25 mouse cellular contexts compared by ENCODE assay signal in the genomic region with DNA sequence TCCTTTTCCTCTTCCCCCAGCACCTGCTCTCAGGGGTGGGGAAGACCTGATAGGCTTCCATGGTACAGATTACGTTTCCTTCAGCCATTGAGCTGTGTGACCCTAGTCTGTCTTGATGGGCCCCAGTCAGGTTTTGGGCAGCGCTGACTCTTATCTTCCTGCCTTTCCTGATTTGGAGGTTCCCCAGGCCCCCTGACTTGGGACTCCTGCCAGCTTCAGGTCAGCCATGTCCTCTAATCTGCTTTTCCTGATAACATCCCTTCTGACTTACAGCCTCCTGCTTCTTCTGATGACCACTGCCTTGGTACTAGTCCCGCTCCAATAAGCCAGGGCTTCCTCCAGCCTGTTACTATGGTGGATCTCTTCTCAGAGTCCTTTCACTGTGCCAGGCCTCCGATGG.
A peak's percentile ranks its signal among the peaks of the same experiment; 100 is the strongest.
DNase-seq lines count a peak whose midpoint lies in the region; ATAC-seq lines count a peak whose summit lies in the region.
"Had no signal": no experiment of that assay in that cellular context is flagged by ENCODE, and none has a peak within 500 bp of the region (broad histone marks: within the 10 kb centered on the region; RNA-seq: fewer than 3 reads in every experiment).

No protein-coding gene starts in this region.

- H3K4me1 ChIP-seq in heart, embryonic 12.5 days (replicated peaks), result peaks cover 66% of the 10 kb centered on the region
- H3K4me1 ChIP-seq in heart, embryonic 15.5 days (replicated peaks), result peaks cover 47% of the 10 kb centered on the region

- intact Hi-C loops in heart, postnatal 25 days (cut with DNase I), result no loop called here
- intact Hi-C loops in heart, postnatal 10 days (cut with DNase I), result no loop called here

- peaks cover 30% of the 10 kb centered on the region for H3K27me3 ChIP-seq in heart, embryonic 12.5 days (replicated peaks)
- H3K27me3 ChIP-seq in heart, embryonic 15.5 days, result no peaks in the 10 kb centered on the region
- H3K27me3 ChIP-seq: embryonic facial prominence, embryonic 13.5 days; forebrain, embryonic 12.5 days; forebrain, embryonic 15.5 days had no signal

- no peak overlapping the region for H3K9ac ChIP-seq in heart, embryonic 12.5 days
- H3K9ac ChIP-seq in heart, embryonic 15.5 days, result no peak overlapping the region
- H3K9ac ChIP-seq: embryonic facial prominence, embryonic 13.5 days; forebrain, embryonic 12.5 days; forebrain, embryonic 15.5 days; hindbrain, embryonic 14.5 days had no signal

- DNase-seq in heart, adult 11 months, result peak; percentile 83
- DNase-seq in heart, adult 8-10 months (ENCODE audit: low spot score), result no peak
- DNase-seq in heart, postnatal 25 days (ENCODE audit: low spot score), result no peak
- no peak for DNase-seq in heart, postnatal 10 days
- DNase-seq: adrenal gland, adult 8-10 months; adrenal gland, postnatal 25 days; cerebellum, adult 11-12 months; cerebellum, adult 8-10 months; cerebellum, postnatal 10 days; cerebellum, postnatal 36 days; embryo, embryonic 11 days; gastrocnemius, postnatal 25 days; kidney, adult 18-20 months; kidney, adult 9 months had no signal

- no peaks in the 10 kb centered on the region for H3K9me3 ChIP-seq in heart, embryonic 12.5 days (replicated peaks)
- no peaks in the 10 kb centered on the region for H3K9me3 ChIP-seq in heart, embryonic 15.5 days (replicated peaks)
- H3K9me3 ChIP-seq: embryonic facial prominence, embryonic 10.5 days; embryonic facial prominence, embryonic 13.5 days; forebrain, embryonic 12.5 days; forebrain, embryonic 15.5 days had no signal

- WGBS in heart, embryonic 12.5 days, result 31% methylated on average over 4 of the region's 4 CpGs
- WGBS in heart, embryonic 15.5 days, result 42% methylated on average over 4 of the region's 4 CpGs

- peaks cover 69% of the 10 kb centered on the region for H3K36me3 ChIP-seq in heart, embryonic 12.5 days
- peaks cover 35% of the 10 kb centered on the region for H3K36me3 ChIP-seq in heart, embryonic 15.5 days

- ATAC-seq in heart, embryonic 12.5 days (ENCODE audit: insufficient number of reproducible peaks, low FRiP score), result peak; percentile 51
- ATAC-seq in heart, embryonic 15.5 days (replicated peaks; ENCODE audit: insufficient number of reproducible peaks, insufficient read depth, low FRiP score, low read depth), result 0 out of 2 replicates have a peak, but pooled peaks have one; percentile 29
- ATAC-seq: activated CD4-positive, CD25-positive, alpha-beta regulatory T cell, adult 4 months; hindbrain, postnatal 0 days; inflammation-experienced regulatory T-cells, adult 6 months had no signal

- 0 out of 2 replicates have a peak overlapping the region, but pooled peaks have one; percentile 15 for H3K27ac ChIP-seq in heart, embryonic 12.5 days (ENCODE audit: poor library complexity, severe bottlenecking)
- H3K27ac ChIP-seq in heart, embryonic 15.5 days, result peak overlapping the region; percentile 18; the same call in 1 of the 2 replicates
- H3K27ac ChIP-seq: embryonic facial prominence, embryonic 13.5 days; forebrain, embryonic 12.5 days; forebrain, embryonic 15.5 days; hindbrain, embryonic 14.5 days; hindbrain, postnatal 0 days had no signal

- 0 out of 2 replicates have a peak overlapping the region, but pooled peaks have one; percentile 1 for H3K4me2 ChIP-seq in heart, embryonic 12.5 days
- H3K4me2 ChIP-seq in heart, embryonic 15.5 days, result no peak overlapping the region
- H3K4me2 ChIP-seq: embryonic facial prominence, embryonic 13.5 days; forebrain, embryonic 12.5 days; forebrain, embryonic 15.5 days; hindbrain, embryonic 14.5 days had no signal

- H3K4me3 ChIP-seq in heart, embryonic 12.5 days, result no peak overlapping the region
- H3K4me3 ChIP-seq in heart, embryonic 15.5 days, result no peak overlapping the region
- H3K4me3 ChIP-seq: embryonic facial prominence, embryonic 10.5 days; embryonic facial prominence, embryonic 13.5 days; erythroblast, embryonic 14.5 days; forebrain, embryonic 12.5 days; forebrain, embryonic 15.5 days had no signal
